Mouse (Mus musculus) ES-Bruce4 (cell line): ENCODE data around the gene St6galnac3. TPM values are rescaled to one million over a fixed set of nuclear protein-coding genes. Genes with fewer than 3 reads are reported as not detected.

ENCODE experiments used
- H3K27ac ChIP-seq: 2 replicates; pipeline ENCODE4 v1.5.1; 2012; ENCODE audit warnings: low read length, inconsistent platforms; ENCODE audit not compliant: insufficient read depth
- H3K27me3 ChIP-seq: 2 replicates; pipeline ENCODE4 v1.6.1; 2012; ENCODE audit warnings: mild to moderate bottlenecking, low read length, inconsistent platforms; ENCODE audit not compliant: control insufficient read depth, poor library complexity, insufficient read depth, severe bottlenecking
- H3K36me3 ChIP-seq: 2 replicates; pipeline ENCODE4 v1.6.1; 2012; ENCODE audit warnings: inconsistent platforms, mild to moderate bottlenecking, low read length, moderate library complexity; ENCODE audit not compliant: control insufficient read depth, poor library complexity, insufficient read depth, severe bottlenecking
- H3K4me1 ChIP-seq: one replicate; pipeline ENCODE4 v1.8.1; 2011; ENCODE audit warnings: low read length; ENCODE audit not compliant: control insufficient read depth, insufficient read depth
- H3K4me3 ChIP-seq: 2 replicates; pipeline ENCODE4 v1.5.1; 2011; ENCODE audit warnings: low read depth, mild to moderate bottlenecking, low read length
- H3K9ac ChIP-seq: 2 replicates; pipeline ENCODE4 v1.6.1; 2012; ENCODE audit warnings: low read depth, mild to moderate bottlenecking, inconsistent platforms; ENCODE audit not compliant: poor library complexity, severe bottlenecking
- H3K9me3 ChIP-seq: replicated peaks from 2 replicates; pipeline ENCODE4 v1.6.1; 2012; ENCODE audit warnings: mild to moderate bottlenecking, low read length, inconsistent platforms; ENCODE audit not compliant: control insufficient read depth, poor library complexity, insufficient read depth, severe bottlenecking
- CTCF ChIP-seq: IDR thresholded peaks from one replicate; pipeline ENCODE4 v1.8.1; 2011; ENCODE audit warnings: low read depth, low read length
- EP300 ChIP-seq: IDR thresholded peaks from 2 replicates; pipeline ENCODE4 v1.6.1; 2011; ENCODE audit warnings: low read depth, low read length; ENCODE audit not compliant: insufficient read depth
- POLR2A ChIP-seq: IDR thresholded peaks from one replicate; pipeline ENCODE4 v1.8.1; 2011; ENCODE audit warnings: low read length; ENCODE audit not compliant: insufficient read depth
- polyA plus RNA-seq: library from polyadenylated mRNA; stranded (reverse); fragments of >200 nt; gene quantifications from 2 replicates; pipeline ENCODE4 v1.2.4, GENCODE M21; 2011; ENCODE audit warnings: low read depth; ENCODE audit not compliant: missing spikeins, insufficient read depth, insufficient read length

Gene St6galnac3
- polyA plus RNA-seq, 1 experiment: 4.8 TPM

DNA sequence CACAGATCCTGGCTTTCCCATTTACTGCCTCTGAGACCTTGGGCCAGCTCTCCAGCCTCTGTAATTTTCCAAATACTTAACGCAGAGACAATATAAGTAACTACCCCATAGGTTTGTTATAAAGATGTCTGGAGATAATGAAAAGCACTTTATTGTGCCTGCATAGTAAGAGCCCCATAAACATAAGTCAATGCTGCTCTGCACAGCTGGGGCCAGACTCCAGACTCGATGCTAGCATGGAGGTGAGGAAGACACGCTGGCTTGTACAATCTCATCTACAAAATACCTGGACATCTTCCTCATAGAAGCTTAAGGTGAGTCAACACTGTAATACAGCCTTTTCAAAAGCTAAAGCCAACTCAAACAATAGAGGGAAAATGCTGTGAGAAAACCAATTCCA is 473.3 kb downstream of the St6galnac3 start:
- Histone ChIP-seq H3K27ac (no peak overlapping the region), H3K9ac (no peak overlapping the region), H3K9me3 (no peaks in the 10 kb centered on the region), H3K4me1 (no peaks in the 10 kb centered on the region), H3K27me3 (no peaks in the 10 kb centered on the region), H3K36me3 (no peaks in the 10 kb centered on the region), H3K4me3 (no peak overlapping the region)
- TF ChIP-seq POLR2A (no peak), EP300 (no peak), CTCF (no peak)

DNA sequence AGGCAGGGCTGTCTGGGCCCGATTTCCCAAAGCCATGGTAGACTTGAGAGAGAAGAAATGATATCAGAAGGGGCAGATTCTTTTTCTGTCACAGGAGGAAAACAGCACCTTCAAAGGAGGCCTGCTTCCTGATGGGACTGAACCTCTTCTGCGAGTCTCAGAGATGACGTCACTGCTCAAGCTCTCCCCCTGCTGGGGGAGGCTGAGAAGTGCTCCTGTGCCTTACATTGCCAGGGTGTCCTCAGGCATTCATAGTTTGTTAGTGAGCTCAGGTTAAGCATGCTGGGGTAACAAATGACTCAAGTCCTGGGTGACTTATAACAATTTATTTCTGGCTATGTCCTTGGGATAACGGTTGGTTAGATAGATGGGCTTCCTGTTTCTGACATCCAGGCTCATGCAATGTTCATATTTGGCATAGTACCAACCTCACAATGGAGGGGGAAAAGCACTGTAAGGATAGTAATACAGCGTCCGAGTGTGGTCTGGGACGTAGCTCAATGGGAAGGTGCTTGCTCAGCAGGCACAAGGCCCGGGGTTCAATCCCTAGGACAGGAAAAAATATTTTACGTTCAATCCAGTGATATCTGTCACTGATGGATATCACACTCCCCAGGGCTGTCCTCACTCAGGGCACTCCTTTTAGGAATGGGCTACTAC is 474.2 kb downstream of the St6galnac3 start:
- Histone ChIP-seq H3K4me1 (no peaks in the 10 kb centered on the region), H3K27ac (no peak overlapping the region), H3K36me3 (no peaks in the 10 kb centered on the region), H3K27me3 (no peaks in the 10 kb centered on the region), H3K9ac (no peak overlapping the region), H3K4me3 (no peak overlapping the region), H3K9me3 (no peaks in the 10 kb centered on the region)
- no peak for TF ChIP-seq EP300
- TF ChIP-seq POLR2A: no peak
- peak; percentile 91 for TF ChIP-seq CTCF

DNA sequence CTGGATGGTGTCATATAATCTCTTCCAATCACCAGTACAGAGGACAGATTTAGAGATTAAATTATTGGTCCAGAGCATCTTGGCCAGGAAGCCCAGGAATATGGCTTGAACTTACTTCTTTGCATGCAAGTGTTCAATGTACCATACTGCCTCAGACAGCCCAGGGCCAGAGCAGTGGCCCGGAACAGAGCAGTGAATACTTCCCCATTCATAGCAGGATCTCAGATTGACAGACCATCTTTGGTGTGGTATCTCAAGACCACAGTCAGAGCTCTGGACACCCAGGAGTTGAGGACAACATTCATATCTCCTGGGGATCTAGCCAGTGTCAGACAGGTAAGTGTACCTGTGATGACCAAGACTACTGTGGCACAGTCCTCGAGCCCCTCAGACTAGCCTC is 476.1 kb downstream of the St6galnac3 start:
- Histone ChIP-seq H3K9me3 (no peaks in the 10 kb centered on the region), H3K27me3 (no peaks in the 10 kb centered on the region), H3K36me3 (no peaks in the 10 kb centered on the region), H3K4me1 (no peaks in the 10 kb centered on the region), H3K27ac (no peak overlapping the region), H3K4me3 (no peak overlapping the region), H3K9ac (no peak overlapping the region)
- no peak for TF ChIP-seq CTCF
- no peak for TF ChIP-seq EP300
- TF ChIP-seq POLR2A: no peak

DNA sequence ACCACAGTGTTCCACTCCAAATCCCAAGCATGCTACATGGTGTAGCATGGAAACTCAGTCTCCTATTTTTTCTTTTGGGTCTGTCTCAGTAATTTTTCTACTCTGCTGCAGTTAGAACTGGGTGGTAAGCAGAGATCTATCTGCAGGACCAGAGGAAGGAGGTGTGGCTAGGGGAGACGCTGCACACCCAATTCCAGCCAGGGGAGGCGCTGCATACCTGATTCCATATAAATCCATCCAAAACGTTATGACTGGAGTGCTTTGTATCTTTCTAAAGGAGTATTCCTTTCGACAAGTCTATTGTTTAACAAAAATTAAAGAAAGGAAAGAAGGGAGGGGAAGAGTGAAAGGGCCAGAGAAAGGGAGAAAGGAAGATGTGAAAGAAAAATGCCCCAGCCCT is 476.9 kb downstream of the St6galnac3 start:
- peak; percentile 52 for TF ChIP-seq CTCF
- no peak for TF ChIP-seq EP300
- TF ChIP-seq POLR2A: no peak
- Histone ChIP-seq H3K9ac (no peak overlapping the region), H3K4me3 (no peak overlapping the region), H3K4me1 (peaks cover 3% of the 10 kb centered on the region), H3K27me3 (no peaks in the 10 kb centered on the region), H3K27ac (no peak overlapping the region), H3K9me3 (no peaks in the 10 kb centered on the region), H3K36me3 (no peaks in the 10 kb centered on the region)

DNA sequence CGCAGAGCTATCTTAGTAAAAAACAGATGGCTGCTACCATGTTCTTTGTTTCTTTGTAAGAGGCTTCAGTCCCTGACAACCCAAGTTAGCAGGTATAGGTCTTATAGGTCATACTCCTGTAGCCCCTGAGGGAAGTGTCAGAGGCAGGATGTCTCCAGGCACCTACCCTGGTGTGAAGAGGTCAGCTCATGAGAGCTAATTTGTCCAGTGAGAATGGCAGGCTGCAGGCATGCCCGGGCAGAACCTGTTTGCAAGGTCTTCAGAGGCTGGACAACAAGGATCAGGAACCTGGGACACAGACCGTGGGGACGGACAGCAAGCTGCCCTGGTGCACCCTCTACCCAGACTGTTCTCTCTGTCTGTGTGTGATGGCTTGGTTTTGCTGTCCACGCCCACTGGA is 482.4 kb downstream of the St6galnac3 start:
- Histone ChIP-seq H3K9me3 (no peaks in the 10 kb centered on the region), H3K27ac (no peak overlapping the region), H3K9ac (no peak overlapping the region), H3K36me3 (no peaks in the 10 kb centered on the region), H3K27me3 (no peaks in the 10 kb centered on the region), H3K4me1 (peaks cover 5% of the 10 kb centered on the region), H3K4me3 (no peak overlapping the region)
- TF ChIP-seq CTCF (no peak), EP300 (peak; percentile 56; the same call in 1 of the 2 replicates)

DNA sequence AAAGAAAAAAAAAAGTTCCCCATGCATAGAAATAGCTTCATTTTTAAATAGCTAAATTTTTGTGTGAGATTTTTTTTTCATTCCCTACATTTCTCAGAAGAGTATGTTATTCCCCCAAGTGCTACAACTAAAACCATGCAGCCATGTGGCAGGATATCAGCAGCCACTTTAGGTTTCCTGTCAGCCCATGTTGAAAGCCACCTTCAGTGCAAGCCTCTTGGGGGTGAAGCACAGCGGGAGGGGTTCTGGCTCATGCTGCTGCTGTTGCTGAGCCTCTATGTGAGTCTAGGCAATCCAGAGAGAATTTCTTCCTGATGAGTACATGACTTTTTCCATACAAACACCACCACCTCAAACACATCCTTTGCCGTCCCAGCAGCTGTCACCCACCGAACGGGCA is 483.8 kb downstream of the St6galnac3 start:
- no peak overlapping the region for H3K27ac ChIP-seq
- H3K4me1 ChIP-seq: peaks cover 5% of the 10 kb centered on the region
- no peaks in the 10 kb centered on the region for H3K36me3 ChIP-seq
- H3K9me3 ChIP-seq: no peaks in the 10 kb centered on the region
- H3K27me3 ChIP-seq: no peaks in the 10 kb centered on the region
- TF ChIP-seq POLR2A: no peak
- TF ChIP-seq EP300: no peak
- no peak for TF ChIP-seq CTCF
- no peak overlapping the region for H3K4me3 ChIP-seq
- H3K9ac ChIP-seq: no peak overlapping the region
